Mouse (Mus musculus) ES-Bruce4 (cell line): ENCODE results near the gene Hdac4. TPM values are rescaled to one million over a fixed set of nuclear protein-coding genes. Genes with fewer than 3 reads are reported as not detected.
A peak's percentile ranks its signal among the peaks of the same experiment; 100 is the strongest.

ENCODE experiments used
- H3K27ac ChIP-seq: 2 replicates; pipeline ENCODE4 v1.5.1; 2012; ENCODE audit warnings: low read length, inconsistent platforms; ENCODE audit not compliant: insufficient read depth
- H3K27me3 ChIP-seq: 2 replicates; pipeline ENCODE4 v1.6.1; 2012; ENCODE audit warnings: mild to moderate bottlenecking, low read length, inconsistent platforms; ENCODE audit not compliant: control insufficient read depth, poor library complexity, insufficient read depth, severe bottlenecking
- H3K36me3 ChIP-seq: 2 replicates; pipeline ENCODE4 v1.6.1; 2012; ENCODE audit warnings: inconsistent platforms, mild to moderate bottlenecking, low read length, moderate library complexity; ENCODE audit not compliant: control insufficient read depth, poor library complexity, insufficient read depth, severe bottlenecking
- H3K4me1 ChIP-seq: one replicate; pipeline ENCODE4 v1.8.1; 2011; ENCODE audit warnings: low read length; ENCODE audit not compliant: control insufficient read depth, insufficient read depth
- H3K4me3 ChIP-seq: 2 replicates; pipeline ENCODE4 v1.5.1; 2011; ENCODE audit warnings: low read depth, mild to moderate bottlenecking, low read length
- H3K9ac ChIP-seq: 2 replicates; pipeline ENCODE4 v1.6.1; 2012; ENCODE audit warnings: low read depth, mild to moderate bottlenecking, inconsistent platforms; ENCODE audit not compliant: poor library complexity, severe bottlenecking
- H3K9me3 ChIP-seq: replicated peaks from 2 replicates; pipeline ENCODE4 v1.6.1; 2012; ENCODE audit warnings: mild to moderate bottlenecking, low read length, inconsistent platforms; ENCODE audit not compliant: control insufficient read depth, poor library complexity, insufficient read depth, severe bottlenecking
- CTCF ChIP-seq: IDR thresholded peaks from one replicate; pipeline ENCODE4 v1.8.1; 2011; ENCODE audit warnings: low read depth, low read length
- EP300 ChIP-seq: IDR thresholded peaks from 2 replicates; pipeline ENCODE4 v1.6.1; 2011; ENCODE audit warnings: low read depth, low read length; ENCODE audit not compliant: insufficient read depth
- POLR2A ChIP-seq: IDR thresholded peaks from one replicate; pipeline ENCODE4 v1.8.1; 2011; ENCODE audit warnings: low read length; ENCODE audit not compliant: insufficient read depth
- polyA plus RNA-seq: library from polyadenylated mRNA; stranded (reverse); fragments of >200 nt; gene quantifications from 2 replicates; pipeline ENCODE4 v1.2.4, GENCODE M21; 2011; ENCODE audit warnings: low read depth; ENCODE audit not compliant: missing spikeins, insufficient read depth, insufficient read length

Hdac4 gene
- polyA plus RNA-seq, 1 experiment = 27.5 TPM

- no peak overlapping the region for H3K4me3 ChIP-seq
- H3K36me3 ChIP-seq = no peaks in the 10 kb centered on the region
- TF ChIP-seq CTCF (no peak), POLR2A (no peak), EP300 (no peak)
- H3K9me3 ChIP-seq = no peaks in the 10 kb centered on the region
- no peak overlapping the region for H3K9ac ChIP-seq
- H3K27ac ChIP-seq = 0 out of 2 replicates have a peak overlapping the region, but pooled peaks have one; percentile 0
- no peaks in the 10 kb centered on the region for H3K27me3 ChIP-seq
- H3K4me1 ChIP-seq = no peaks in the 10 kb centered on the region
Measured at GRCm38 (mm10) chr1:92127785-92128184, 67.7 kb downstream of the Hdac4 start.

- Histone ChIP-seq H3K27ac (no peak overlapping the region), H3K4me1 (no peaks in the 10 kb centered on the region), H3K9me3 (no peaks in the 10 kb centered on the region), H3K36me3 (no peaks in the 10 kb centered on the region), H3K9ac (no peak overlapping the region), H3K4me3 (no peak overlapping the region), H3K27me3 (no peaks in the 10 kb centered on the region)
- TF ChIP-seq CTCF (no peak), POLR2A (no peak), EP300 (no peak)
Measured at GRCm38 (mm10) chr1:92127366-92127765, 68.1 kb downstream of the Hdac4 start.

GRCm38 (mm10) chr1:92124497-92125201, 70.8 kb downstream of the Hdac4 start:
- no peaks in the 10 kb centered on the region for H3K27me3 ChIP-seq

DNA sequence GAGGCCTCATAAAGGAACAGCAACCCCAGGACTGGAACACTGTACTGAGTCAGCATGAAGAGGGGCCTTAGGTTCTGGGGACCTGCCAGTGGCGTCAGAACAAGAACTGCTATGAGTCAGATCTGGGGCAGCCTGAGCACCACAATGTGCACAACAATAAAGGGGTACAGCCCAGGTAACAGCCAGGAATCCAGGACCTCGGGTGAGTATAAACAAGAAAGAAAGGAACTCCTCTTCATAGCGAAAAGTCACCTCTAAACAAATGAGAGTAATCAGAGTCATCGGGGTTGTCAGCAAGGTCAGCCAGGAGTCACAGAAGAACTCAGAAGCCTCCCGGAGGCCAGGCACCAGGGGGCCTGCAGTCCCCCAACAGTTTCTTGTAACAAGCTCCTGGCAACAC, 76.2 kb downstream of the Hdac4 start:
- H3K4me1 ChIP-seq = peaks cover 5% of the 10 kb centered on the region
- 0 out of 2 replicates have a peak, but pooled peaks cover 2% of the 10 kb centered on the region for H3K36me3 ChIP-seq
- H3K27ac ChIP-seq = peak overlapping the region; percentile 79
- TF ChIP-seq EP300 = peak; percentile 68
- TF ChIP-seq POLR2A = no peak
- H3K9me3 ChIP-seq = no peaks in the 10 kb centered on the region
- H3K9ac ChIP-seq = no peak overlapping the region
- H3K27me3 ChIP-seq = no peaks in the 10 kb centered on the region
- no peak overlapping the region for H3K4me3 ChIP-seq

More at GRCm38 (mm10) chr1:92124497-92125201, 70.8 kb downstream of the Hdac4 start:
- Histone ChIP-seq H3K4me3 (no peak overlapping the region), H3K9me3 (no peaks in the 10 kb centered on the region), H3K36me3 (no peaks in the 10 kb centered on the region), H3K9ac (no peak overlapping the region), H3K4me1 (no peaks in the 10 kb centered on the region), H3K27ac (no peak overlapping the region)
- no peak for TF ChIP-seq CTCF
- TF ChIP-seq POLR2A = no peak
- TF ChIP-seq EP300 = no peak

- H3K4me1 ChIP-seq = peaks cover 7% of the 10 kb centered on the region
- H3K36me3 ChIP-seq = 0 out of 2 replicates have a peak, but pooled peaks cover 2% of the 10 kb centered on the region
- TF ChIP-seq EP300 = no peak
- TF ChIP-seq POLR2A = no peak
- TF ChIP-seq CTCF = no peak
- no peak overlapping the region for H3K27ac ChIP-seq
- H3K9me3 ChIP-seq = no peaks in the 10 kb centered on the region
- no peak overlapping the region for H3K9ac ChIP-seq
- H3K4me3 ChIP-seq = no peak overlapping the region
- H3K27me3 ChIP-seq = no peaks in the 10 kb centered on the region
Measured at GRCm38 (mm10) chr1:92117597-92117996, 77.9 kb downstream of the Hdac4 start.

GRCm38 (mm10) chr1:92116169-92116568, 79.3 kb downstream of the Hdac4 start:
- H3K36me3 ChIP-seq = 0 out of 2 replicates have a peak, but pooled peaks cover 2% of the 10 kb centered on the region
- H3K9me3 ChIP-seq = no peaks in the 10 kb centered on the region
- H3K4me1 ChIP-seq = peaks cover 7% of the 10 kb centered on the region
- TF ChIP-seq EP300 = no peak
- no peak for TF ChIP-seq CTCF
- TF ChIP-seq POLR2A = no peak
- H3K27me3 ChIP-seq = no peaks in the 10 kb centered on the region
- no peak overlapping the region for H3K4me3 ChIP-seq
- H3K27ac ChIP-seq = no peak overlapping the region
- no peak overlapping the region for H3K9ac ChIP-seq
